Mouse (Mus musculus) layer of hippocampus, adult 9-11 months (tissue): Measurements from ENCODE around the gene Svs5.

ENCODE experiments used
- DNase-seq: peaks from one replicate; pipeline ENCODE4 v3.0.0; 2022

Svs5 gene

DNA sequence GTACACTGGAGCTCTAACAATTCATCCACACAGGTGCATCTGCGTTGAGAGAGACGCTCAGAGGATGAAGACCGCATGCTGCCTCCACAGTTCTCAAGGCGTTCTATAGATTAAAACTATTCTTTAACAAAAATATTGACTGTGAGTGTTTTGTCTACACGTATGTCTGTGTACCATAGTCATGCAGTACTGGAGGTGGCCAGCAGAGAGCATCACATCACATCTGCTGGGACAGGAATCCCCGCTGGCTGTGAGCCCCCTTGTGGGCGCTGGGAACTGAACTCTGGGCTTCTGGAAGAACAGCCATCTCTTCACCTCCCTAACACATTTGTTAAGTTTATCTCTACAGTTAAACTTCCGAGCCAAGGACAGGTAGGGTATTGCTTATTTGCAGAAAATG is 49.2 kb downstream of the Svs5 start:
- DNase-seq: no peak

GRCm38 (mm10) chr2:164382971-164383370 is 50.4 kb downstream of the Svs5 start:
- no peak for DNase-seq
